Mouse (Mus musculus): ENCODE results near the gene Il1r2. TPM values are rescaled to one million over a fixed set of nuclear protein-coding genes. Genes with fewer than 3 reads are reported as not detected.
A peak's percentile ranks its signal among the peaks of the same experiment; 100 is the strongest.

Gene Il1r2
- polyA plus RNA-seq, 1 experiment from 2014 or later, result 0.13 TPM

GRCm38 (mm10) chr1:40106306-40106705 lies 32.4 kb downstream of the Il1r2 start:
- ATAC-seq (ENCODE audit: insufficient number of reproducible peaks, low FRiP score, low TSS enrichment, low read depth) (no peak), DNase-seq (ENCODE audit: low spot score) (no peak)
- Histone ChIP-seq H3K27ac (replicated peaks; ENCODE audit: low read depth, low read length) (no peak overlapping the region), H3K27me3 (ENCODE audit: control insufficient read depth, insufficient read depth, low read length) (no peaks in the 10 kb centered on the region), H3K4me1 (ENCODE audit: control insufficient read depth, insufficient read depth, low read length) (no peaks in the 10 kb centered on the region), H3K9ac (ENCODE audit: low read length) (no peak overlapping the region), H3K36me3 (ENCODE audit: control insufficient read depth, insufficient read depth, low read length) (no peaks in the 10 kb centered on the region), H3K4me3 (ENCODE audit: low read depth, low read length) (no peak overlapping the region), H3K4me2 (ENCODE audit: low read depth, severe bottlenecking) (no peak overlapping the region), H3K9me3 (ENCODE audit: control insufficient read depth, low read length) (no peaks in the 10 kb centered on the region)
- WGBS, result 83% methylated on average over 4 of the region's 4 CpGs

GRCm38 (mm10) chr1:40106719-40107118 lies 32.8 kb downstream of the Il1r2 start:
- WGBS, result 65% methylated on average over 4 of the region's 4 CpGs

GRCm38 (mm10) chr1:40107971-40108749 lies 34.3 kb downstream of the Il1r2 start:
- no peak for ATAC-seq (ENCODE audit: insufficient number of reproducible peaks, low FRiP score, low TSS enrichment, low read depth)
- no peaks in the 10 kb centered on the region for H3K9me3 ChIP-seq (ENCODE audit: control insufficient read depth, low read length)

More at GRCm38 (mm10) chr1:40106719-40107118, 32.8 kb downstream of the Il1r2 start:
- no peak overlapping the region for H3K27ac ChIP-seq (replicated peaks; ENCODE audit: low read depth, low read length)
- no peaks in the 10 kb centered on the region for H3K36me3 ChIP-seq (ENCODE audit: control insufficient read depth, insufficient read depth, low read length)
- H3K9ac ChIP-seq (ENCODE audit: low read length), result no peak overlapping the region
- no peak for ATAC-seq (ENCODE audit: insufficient number of reproducible peaks, low FRiP score, low TSS enrichment, low read depth)
- no peaks in the 10 kb centered on the region for H3K9me3 ChIP-seq (ENCODE audit: control insufficient read depth, low read length)
- no peaks in the 10 kb centered on the region for H3K4me1 ChIP-seq (ENCODE audit: control insufficient read depth, insufficient read depth, low read length)
- H3K4me3 ChIP-seq (ENCODE audit: low read depth, low read length), result no peak overlapping the region
- H3K27me3 ChIP-seq (ENCODE audit: control insufficient read depth, insufficient read depth, low read length), result no peaks in the 10 kb centered on the region
- no peak for DNase-seq (ENCODE audit: low spot score)
- H3K4me2 ChIP-seq (ENCODE audit: low read depth, severe bottlenecking), result no peak overlapping the region

GRCm38 (mm10) chr1:40109736-40110135 lies 35.9 kb downstream of the Il1r2 start:
- no peaks in the 10 kb centered on the region for H3K27me3 ChIP-seq (ENCODE audit: control insufficient read depth, insufficient read depth, low read length)
- WGBS, result 78% methylated on average over 6 of the region's 6 CpGs
- no peak overlapping the region for H3K4me2 ChIP-seq (ENCODE audit: low read depth, severe bottlenecking)
- ATAC-seq (ENCODE audit: insufficient number of reproducible peaks, low FRiP score, low TSS enrichment, low read depth) (no peak), DNase-seq (ENCODE audit: low spot score) (no peak)
- no peaks in the 10 kb centered on the region for H3K36me3 ChIP-seq (ENCODE audit: control insufficient read depth, insufficient read depth, low read length)
- H3K4me3 ChIP-seq (ENCODE audit: low read depth, low read length), result no peak overlapping the region
- no peaks in the 10 kb centered on the region for H3K4me1 ChIP-seq (ENCODE audit: control insufficient read depth, insufficient read depth, low read length)
- H3K27ac ChIP-seq (replicated peaks; ENCODE audit: low read depth, low read length), result no peak overlapping the region
- H3K9me3 ChIP-seq (ENCODE audit: control insufficient read depth, low read length), result no peaks in the 10 kb centered on the region
- H3K9ac ChIP-seq (ENCODE audit: low read length), result no peak overlapping the region

More at GRCm38 (mm10) chr1:40107971-40108749, 34.3 kb downstream of the Il1r2 start:
- no peaks in the 10 kb centered on the region for H3K27me3 ChIP-seq (ENCODE audit: control insufficient read depth, insufficient read depth, low read length)
- 88% methylated on average over 5 of the region's 5 CpGs for WGBS
- H3K9ac ChIP-seq (ENCODE audit: low read length), result no peak overlapping the region
- DNase-seq (ENCODE audit: low spot score), result no peak
- no peaks in the 10 kb centered on the region for H3K4me1 ChIP-seq (ENCODE audit: control insufficient read depth, insufficient read depth, low read length)
- no peak overlapping the region for H3K27ac ChIP-seq (replicated peaks; ENCODE audit: low read depth, low read length)
- no peak overlapping the region for H3K4me3 ChIP-seq (ENCODE audit: low read depth, low read length)
- no peak overlapping the region for H3K4me2 ChIP-seq (ENCODE audit: low read depth, severe bottlenecking)
- no peaks in the 10 kb centered on the region for H3K36me3 ChIP-seq (ENCODE audit: control insufficient read depth, insufficient read depth, low read length)

GRCm38 (mm10) chr1:40115271-40115670 lies 41.4 kb downstream of the Il1r2 start:
- no peaks in the 10 kb centered on the region for H3K36me3 ChIP-seq (ENCODE audit: control insufficient read depth, insufficient read depth, low read length)
- no peaks in the 10 kb centered on the region for H3K27me3 ChIP-seq (ENCODE audit: control insufficient read depth, insufficient read depth, low read length)
- no peaks in the 10 kb centered on the region for H3K4me1 ChIP-seq (ENCODE audit: control insufficient read depth, insufficient read depth, low read length)
- H3K4me3 ChIP-seq (ENCODE audit: low read depth, low read length), result no peak overlapping the region
- DNase-seq (ENCODE audit: low spot score) (peak; percentile 46), ATAC-seq (ENCODE audit: insufficient number of reproducible peaks, low FRiP score, low TSS enrichment, low read depth) (no peak)
- no peak overlapping the region for H3K9ac ChIP-seq (ENCODE audit: low read length)
- H3K4me2 ChIP-seq (ENCODE audit: low read depth, severe bottlenecking), result no peak overlapping the region
- WGBS, result 52% methylated on average over 8 of the region's 8 CpGs
- H3K9me3 ChIP-seq (ENCODE audit: control insufficient read depth, low read length), result no peaks in the 10 kb centered on the region
- H3K27ac ChIP-seq (replicated peaks; ENCODE audit: low read depth, low read length), result no peak overlapping the region

GRCm38 (mm10) chr1:40116422-40116821 lies 42.5 kb downstream of the Il1r2 start:
- Histone ChIP-seq H3K9me3 (ENCODE audit: control insufficient read depth, low read length) (no peaks in the 10 kb centered on the region), H3K9ac (ENCODE audit: low read length) (no peak overlapping the region), H3K4me3 (ENCODE audit: low read depth, low read length) (no peak overlapping the region), H3K4me2 (ENCODE audit: low read depth, severe bottlenecking) (no peak overlapping the region), H3K36me3 (ENCODE audit: control insufficient read depth, insufficient read depth, low read length) (no peaks in the 10 kb centered on the region), H3K27me3 (ENCODE audit: control insufficient read depth, insufficient read depth, low read length) (no peaks in the 10 kb centered on the region), H3K27ac (replicated peaks; ENCODE audit: low read depth, low read length) (no peak overlapping the region), H3K4me1 (ENCODE audit: control insufficient read depth, insufficient read depth, low read length) (no peaks in the 10 kb centered on the region)
- ATAC-seq (ENCODE audit: insufficient number of reproducible peaks, low FRiP score, low TSS enrichment, low read depth) (no peak), DNase-seq (ENCODE audit: low spot score) (peak; percentile 90)
- 6% methylated on average over 8 of the region's 8 CpGs for WGBS

GRCm38 (mm10) chr1:40117565-40117964 lies 43.7 kb downstream of the Il1r2 start:
- Histone ChIP-seq H3K4me2 (ENCODE audit: low read depth, severe bottlenecking) (no peak overlapping the region), H3K4me3 (ENCODE audit: low read depth, low read length) (no peak overlapping the region), H3K36me3 (ENCODE audit: control insufficient read depth, insufficient read depth, low read length) (no peaks in the 10 kb centered on the region), H3K27ac (replicated peaks; ENCODE audit: low read depth, low read length) (no peak overlapping the region), H3K9me3 (ENCODE audit: control insufficient read depth, low read length) (no peaks in the 10 kb centered on the region), H3K4me1 (ENCODE audit: control insufficient read depth, insufficient read depth, low read length) (no peaks in the 10 kb centered on the region), H3K27me3 (ENCODE audit: control insufficient read depth, insufficient read depth, low read length) (no peaks in the 10 kb centered on the region), H3K9ac (ENCODE audit: low read length) (no peak overlapping the region)
- WGBS, result 30% methylated on average over 9 of the region's 10 CpGs
- ATAC-seq (ENCODE audit: insufficient number of reproducible peaks, low FRiP score, low TSS enrichment, low read depth) (no peak), DNase-seq (ENCODE audit: low spot score) (peak; percentile 27)

GRCm38 (mm10) chr1:40124237-40124636 lies 50.4 kb downstream of the Il1r2 start:
- no peaks in the 10 kb centered on the region for H3K4me1 ChIP-seq (ENCODE audit: control insufficient read depth, insufficient read depth, low read length)
- H3K9me3 ChIP-seq (ENCODE audit: control insufficient read depth, low read length), result no peaks in the 10 kb centered on the region
- DNase-seq (ENCODE audit: low spot score) (no peak), ATAC-seq (ENCODE audit: insufficient number of reproducible peaks, low FRiP score, low TSS enrichment, low read depth) (no peak)
- 81% methylated on average over 4 of the region's 4 CpGs for WGBS
- no peaks in the 10 kb centered on the region for H3K27me3 ChIP-seq (ENCODE audit: control insufficient read depth, insufficient read depth, low read length)
- no peak overlapping the region for H3K4me2 ChIP-seq (ENCODE audit: low read depth, severe bottlenecking)
- no peak overlapping the region for H3K4me3 ChIP-seq (ENCODE audit: low read depth, low read length)
- no peak overlapping the region for H3K27ac ChIP-seq (replicated peaks; ENCODE audit: low read depth, low read length)
- no peaks in the 10 kb centered on the region for H3K36me3 ChIP-seq (ENCODE audit: control insufficient read depth, insufficient read depth, low read length)
- H3K9ac ChIP-seq (ENCODE audit: low read length), result no peak overlapping the region

GRCm38 (mm10) chr1:40128481-40128880 lies 54.6 kb downstream of the Il1r2 start:
- no peaks in the 10 kb centered on the region for H3K36me3 ChIP-seq (ENCODE audit: control insufficient read depth, insufficient read depth, low read length)
- H3K27ac ChIP-seq (replicated peaks; ENCODE audit: low read depth, low read length), result no peak overlapping the region
- no peaks in the 10 kb centered on the region for H3K4me1 ChIP-seq (ENCODE audit: control insufficient read depth, insufficient read depth, low read length)
- DNase-seq (ENCODE audit: low spot score), result no peak
- H3K9ac ChIP-seq (ENCODE audit: low read length), result no peak overlapping the region
- H3K4me3 ChIP-seq (ENCODE audit: low read depth, low read length), result no peak overlapping the region
- H3K9me3 ChIP-seq (ENCODE audit: control insufficient read depth, low read length), result no peaks in the 10 kb centered on the region
- no peaks in the 10 kb centered on the region for H3K27me3 ChIP-seq (ENCODE audit: control insufficient read depth, insufficient read depth, low read length)
- H3K4me2 ChIP-seq (ENCODE audit: low read depth, severe bottlenecking), result no peak overlapping the region
- ATAC-seq (ENCODE audit: insufficient number of reproducible peaks, low FRiP score, low TSS enrichment, low read depth), result no peak
- 73% methylated on average over 4 of the region's 4 CpGs for WGBS
